Mouse (Mus musculus) hindbrain, embryonic 15.5 days (tissue): ENCODE results near the gene Vmn1r84. TPM values are rescaled to one million over a fixed set of nuclear protein-coding genes. Genes with fewer than 3 reads are reported as not detected.

ENCODE experiments used
- ATAC-seq: fragments of 200-750 bp; cut with Nextera tagmentation; 2 replicates; pipeline ENCODE4 v1.8.0; 2017; ENCODE audit warnings: low read depth, moderate number of reproducible peaks, moderate TSS enrichment; ENCODE audit not compliant: low FRiP score
- H3K27ac ChIP-seq: fragments of 300-500 bp; sonication (generic); replicated peaks from 2 replicates; pipeline ENCODE4 v1.5.1; 2015; ENCODE audit warnings: mild to moderate bottlenecking, inconsistent platforms
- H3K27me3 ChIP-seq: fragments of 300-500 bp; sonication (generic); 2 replicates; pipeline ENCODE4 v1.6.1; 2015; ENCODE audit warnings: control low read depth, inconsistent platforms
- H3K36me3 ChIP-seq: fragments of 300-500 bp; sonication (generic); 2 replicates; pipeline ENCODE4 v1.6.1; 2015; ENCODE audit warnings: control low read depth, inconsistent platforms
- H3K4me1 ChIP-seq: fragments of 300-500 bp; sonication (generic); replicated peaks from 2 replicates; pipeline ENCODE4 v1.6.1; 2015; ENCODE audit warnings: control low read depth, inconsistent platforms
- H3K4me2 ChIP-seq: fragments of 300-500 bp; sonication (generic); 2 replicates; pipeline ENCODE4 v1.6.1; 2015; ENCODE audit warnings: moderate library complexity, mild to moderate bottlenecking, inconsistent platforms
- H3K4me3 ChIP-seq: fragments of 300-500 bp; sonication (generic); 2 replicates; pipeline ENCODE4 v1.5.1; 2015; ENCODE audit warnings: mild to moderate bottlenecking, inconsistent platforms
- H3K9ac ChIP-seq: fragments of 300-500 bp; sonication (generic); 2 replicates; pipeline ENCODE4 v1.6.1; 2015; ENCODE audit warnings: inconsistent platforms
- H3K9me3 ChIP-seq: fragments of 300-500 bp; sonication (generic); 2 replicates; pipeline ENCODE4 v1.6.1; 2016; ENCODE audit warnings: control low read depth, inconsistent platforms
- WGBS: fragments of 180-500 bp; shearing (Covaris S2); methylation state at CpG from one replicate; pipeline ENCODE4 v1.1.7; 2015; 5-methylcytosine and 5-hydroxymethylcytosine counted together
- microRNA-seq: library from miRNA; unstranded; fragments of <30 nt; microRNA quantifications from one replicate; pipeline ENCODE4, GENCODE M21; 2016
- polyA plus RNA-seq: library from polyadenylated mRNA; unstranded; fragments of >200 nt; fragmentation: Nextera tagmentation; extraction: Ambion mirVana; gene quantifications from 2 replicates; pipeline ENCODE4 v1.2.1, GENCODE M21; 2015

Gene Vmn1r84
- polyA plus RNA-seq, result not detected in 2 replicates

GRCm38 (mm10) chr7:12369173-12369572, at the start of gene Vmn1r84:
Gene Vmn1r84, minus strand, starts transcription at chr7:12369273.
- H3K36me3 ChIP-seq, result no peaks in the 10 kb centered on the region
- H3K4me3 ChIP-seq, result no peak within 1 kb of the TSS
- H3K27ac ChIP-seq, result no peak within 1 kb of the TSS
- 0 out of 2 replicates have a peak, but pooled peaks cover 4% of the 10 kb centered on the region for H3K9me3 ChIP-seq
- H3K4me1 ChIP-seq, result no peaks in the 10 kb centered on the region
- H3K4me2 ChIP-seq, result no peak within 1 kb of the TSS
- no peaks in the 10 kb centered on the region for H3K27me3 ChIP-seq
- WGBS, result 61% methylated on average over 1 of the region's 1 CpGs
- H3K9ac ChIP-seq, result no peak within 1 kb of the TSS
- ATAC-seq, result no peak

GRCm38 (mm10) chr7:12329381-12329780, 39.7 kb downstream of the Vmn1r84 start, which contains the start of gene Vmn1r83:
Gene Vmn1r83, minus strand, starts transcription at chr7:12329481.
- WGBS, result 79% methylated on average over 2 of the region's 2 CpGs

More at GRCm38 (mm10) chr7:12329381-12329780, 39.7 kb downstream of the Vmn1r84 start, which contains the start of gene Vmn1r83:
- Histone ChIP-seq H3K4me1 (no peaks in the 10 kb centered on the region), H3K36me3 (no peaks in the 10 kb centered on the region), H3K4me2 (no peak within 1 kb of the TSS), H3K9ac (no peak within 1 kb of the TSS), H3K4me3 (no peak within 1 kb of the TSS), H3K27ac (no peak within 1 kb of the TSS), H3K9me3 (peaks cover 16% of the 10 kb centered on the region), H3K27me3 (no peaks in the 10 kb centered on the region)
- no peak for ATAC-seq

Small RNAs within 50 kb of the gene (microRNA-seq; reads per million reads assigned to microRNA genes)
- gene Gm23521, result not detected

Other genes starting within 250 kb of the Vmn1r84 start
- not detected in 2 replicates for gene Vmn1r78, start 219.0 kb downstream of the Vmn1r84 start, polyA plus RNA-seq
- not detected in 2 replicates for gene Vmn1r79, start 198.0 kb downstream of the Vmn1r84 start, polyA plus RNA-seq
- gene Vmn1r80, start 180.0 kb downstream of the Vmn1r84 start, polyA plus RNA-seq, result not detected in 2 replicates
- not detected in 2 replicates for gene Vmn1r81, start 101.0 kb downstream of the Vmn1r84 start, polyA plus RNA-seq
- not detected in 2 replicates for gene Vmn1r82, start 68.8 kb downstream of the Vmn1r84 start, polyA plus RNA-seq
- gene Vmn1r83, start 39.8 kb downstream of the Vmn1r84 start, polyA plus RNA-seq, result not detected in 2 replicates
- gene Zfp551, start 53.5 kb upstream of the Vmn1r84 start, polyA plus RNA-seq, result 9.7 and 10.0 TPM in 2 replicates
- 35.1 and 35.6 TPM in 2 replicates for gene Zfp606, start 109.0 kb upstream of the Vmn1r84 start, polyA plus RNA-seq
- not detected in 2 replicates for gene 2900092C05Rik, start 143.2 kb upstream of the Vmn1r84 start, polyA plus RNA-seq
- not detected in 2 replicates for gene Vmn2r53, start 239.5 kb upstream of the Vmn1r84 start, polyA plus RNA-seq